Mouse (Mus musculus) testis, adult 2 months (tissue): ENCODE data around the gene Tymp.

Experiments
- CTCF ChIP-seq: fragments of 200-500 bp; IDR thresholded peaks from 2 replicates; pipeline ENCODE4 v1.5.1; 2012; ENCODE audit warnings: low read depth, mild to moderate bottlenecking, inconsistent platforms, low read length, moderate library complexity; ENCODE audit not compliant: control insufficient read depth, insufficient read depth, insufficient replicate concordance
- POLR2A ChIP-seq: fragments of 200-500 bp; IDR thresholded peaks from 2 replicates; pipeline ENCODE4 v1.6.1; 2012; ENCODE audit warnings: low read depth, mild to moderate bottlenecking, inconsistent platforms, low read length, moderate library complexity; ENCODE audit not compliant: control insufficient read depth

DNA sequence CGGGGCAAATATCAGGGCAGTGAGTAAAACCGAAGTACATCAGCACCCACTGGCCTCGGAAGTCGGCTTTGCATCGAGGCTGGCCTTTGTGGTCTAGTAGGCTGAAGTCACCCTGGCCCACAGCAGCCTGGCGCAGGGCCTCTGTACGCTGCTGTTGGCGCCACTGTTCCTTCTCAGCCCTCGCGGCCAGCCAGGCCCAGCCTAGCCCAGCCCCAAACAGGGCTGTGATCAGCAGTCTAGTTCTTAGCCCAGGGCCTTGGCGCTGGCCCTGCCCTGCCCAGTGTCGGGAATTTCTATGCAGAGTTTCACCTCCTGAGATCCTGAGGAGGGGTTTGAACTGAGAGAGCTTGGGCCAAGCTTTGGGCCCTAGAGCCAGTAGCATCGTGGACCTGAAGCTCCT is 4.8 kb downstream of the Tymp start:
- TF ChIP-seq POLR2A (no peak), CTCF (no peak)
